Mouse (Mus musculus) cerebellum, adult 11-12 months (tissue): ENCODE measurements at regions not wholly inside any gene's neighbourhood (a gene's known extent, or its start where the extent isn't known, plus 50 kb on each side); places are given as distances from the start of the nearest gene placed in this dataset.
"Not testable (repeated sequence)": the region's sequence is repeated elsewhere in the genome, so short reads cannot be mapped to it uniquely, and the experiment has no call there.

ENCODE experiments used
- DNase-seq: peaks from one replicate; pipeline ENCODE4 v3.0.0; 2022

DNA sequence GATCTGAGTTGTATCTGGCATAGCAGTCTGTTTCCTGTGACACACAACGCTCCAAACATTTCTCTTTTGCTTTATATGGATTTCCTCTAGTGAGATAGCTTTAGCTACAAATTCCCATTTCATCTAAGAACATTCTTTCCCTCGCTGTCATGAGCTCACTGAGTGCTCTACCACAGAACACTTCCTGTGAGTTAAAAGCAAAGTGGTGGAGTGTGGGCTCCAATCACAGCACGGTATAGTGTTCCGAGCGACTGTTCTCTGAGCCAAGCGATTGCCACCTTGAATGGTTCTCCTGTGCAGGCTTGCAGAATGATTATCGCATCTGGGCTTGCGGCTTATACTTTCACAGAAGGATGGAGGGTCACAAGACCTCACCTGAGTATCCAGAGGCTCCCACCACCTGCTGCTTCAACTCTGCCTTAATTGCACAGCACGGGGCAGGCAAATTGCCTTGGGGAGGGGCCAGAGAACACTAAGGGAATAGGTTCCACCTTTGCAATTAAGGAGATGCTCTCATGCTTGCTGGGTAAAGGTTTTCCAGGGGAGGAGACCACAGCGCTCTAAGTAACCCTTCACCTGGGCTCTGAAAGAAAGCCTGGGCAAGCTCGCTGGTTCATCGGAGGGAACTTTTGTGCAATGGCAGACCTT, 477.7 kb downstream of the Zfp704 start:
- DNase-seq: no peak

DNA sequence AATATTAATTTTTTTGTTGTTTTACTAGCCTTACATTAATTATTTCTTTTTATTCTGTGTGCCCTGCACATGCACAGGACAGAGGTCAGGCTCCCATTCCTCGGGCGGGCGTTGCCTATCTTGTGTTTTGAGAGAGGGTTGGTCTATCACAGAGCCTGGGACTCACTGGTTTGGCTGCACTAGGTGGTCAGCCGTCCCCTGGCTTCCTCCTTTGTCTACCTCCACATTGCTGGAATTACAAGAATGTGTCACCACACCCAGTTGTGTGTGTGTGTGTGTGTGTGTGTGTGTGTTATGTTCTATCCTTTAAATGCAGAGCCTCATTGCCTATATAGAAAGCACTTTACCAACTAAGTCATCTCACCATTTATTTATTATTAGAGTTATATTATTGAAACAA, 478.5 kb downstream of the Zfp704 start:
- DNase-seq: no peak

DNA sequence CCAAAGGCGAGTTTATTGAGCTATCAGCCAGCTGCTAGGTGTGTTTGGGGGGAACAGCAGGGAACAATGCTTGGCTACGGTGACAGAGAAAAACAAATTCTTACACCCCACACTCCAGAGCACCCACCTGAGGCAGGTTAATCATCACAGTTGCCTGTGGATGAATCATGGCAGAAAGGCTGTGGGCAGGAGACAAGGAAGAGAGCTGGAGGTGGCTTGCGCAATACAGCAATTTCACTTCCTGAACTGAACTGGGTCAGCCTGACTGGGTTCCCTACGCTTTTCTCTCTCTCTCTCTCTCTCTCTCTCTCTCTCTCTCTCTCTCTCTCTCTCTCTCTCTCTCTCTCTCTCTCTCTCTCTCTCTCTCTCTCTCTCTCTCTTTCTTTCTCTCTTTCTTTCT, 481.5 kb downstream of the Zfp704 start:
- DNase-seq: no peak

DNA sequence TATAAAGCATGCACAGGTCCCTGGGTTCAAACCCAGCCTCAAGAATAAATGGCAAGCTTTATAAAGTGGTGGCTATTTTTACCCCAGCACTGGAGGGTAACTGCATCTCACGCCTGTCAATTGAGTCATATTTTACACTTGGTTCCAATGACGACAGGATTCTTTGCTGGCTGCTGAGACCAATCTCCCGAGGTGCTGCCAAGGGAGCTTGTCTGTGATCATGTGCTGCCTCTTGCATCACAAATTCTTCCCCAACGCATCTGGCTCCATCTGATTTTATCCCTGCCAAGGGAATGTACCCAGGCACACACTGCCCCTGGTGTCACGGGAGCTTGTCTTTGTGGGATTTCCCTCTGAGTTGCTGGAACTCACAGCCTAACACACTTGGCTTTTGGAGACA, 486.8 kb downstream of the Zfp704 start:
- no peak for DNase-seq

DNA sequence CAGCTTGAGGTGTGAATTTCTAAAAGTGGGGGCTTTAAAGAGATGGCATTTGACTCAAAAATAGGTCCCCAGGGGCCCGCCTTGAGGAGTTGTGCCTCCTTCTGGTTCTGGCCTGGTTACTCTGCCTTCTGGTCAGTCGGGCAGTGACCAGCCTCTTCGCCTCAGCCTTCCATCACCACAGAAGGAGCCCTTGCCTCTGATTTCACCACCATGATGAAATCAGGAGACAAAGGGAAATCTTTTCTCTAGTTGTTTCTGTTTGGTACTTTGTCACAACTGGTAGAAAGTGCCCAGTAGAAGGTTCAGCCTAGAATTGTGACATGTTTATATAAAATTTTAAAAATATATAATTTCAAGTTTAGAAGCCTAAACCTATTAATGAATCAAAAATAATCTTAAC, 492.0 kb downstream of the Zfp704 start:
- no peak for DNase-seq

DNA sequence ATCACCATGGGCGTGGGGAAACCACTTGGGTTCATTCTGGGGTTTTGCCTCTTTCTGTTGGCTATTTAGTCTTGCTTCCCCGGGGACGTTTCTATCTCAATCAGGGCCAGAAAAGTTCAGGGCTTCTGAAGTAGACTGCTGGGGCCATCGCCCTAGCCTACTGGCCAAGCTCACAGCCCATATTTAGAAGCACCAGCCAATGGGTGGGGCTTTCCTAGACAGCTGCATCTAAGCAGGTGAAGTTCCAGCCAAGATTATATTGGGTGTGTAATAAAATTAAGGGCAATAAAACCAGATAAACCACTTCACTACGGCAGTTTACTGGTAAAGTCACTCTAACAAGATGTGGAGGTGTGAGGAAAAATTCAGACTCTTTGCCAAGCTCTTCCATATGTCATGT, 496.5 kb downstream of the Zfp704 start:
- DNase-seq: no peak

DNA sequence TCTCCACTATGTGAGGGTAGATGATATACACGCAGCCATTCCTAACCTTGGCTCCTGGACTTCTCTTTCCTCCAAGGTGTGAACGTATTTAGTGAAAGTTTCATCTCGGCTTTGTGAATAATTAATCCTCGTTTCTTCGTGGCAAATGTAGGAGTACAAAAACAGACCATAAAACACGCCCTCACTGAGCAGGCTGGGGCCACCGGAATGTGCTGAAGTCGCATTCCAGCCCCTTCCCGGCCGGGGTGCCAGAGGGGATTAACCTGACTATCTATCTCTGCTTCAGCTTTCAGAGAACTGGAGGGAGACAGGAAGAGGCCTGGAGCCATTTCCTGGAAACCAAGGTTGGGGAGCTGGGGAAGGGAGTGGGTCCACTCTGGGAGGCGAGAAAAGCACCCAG, 499.1 kb downstream of the Zfp704 start:
- no peak for DNase-seq

DNA sequence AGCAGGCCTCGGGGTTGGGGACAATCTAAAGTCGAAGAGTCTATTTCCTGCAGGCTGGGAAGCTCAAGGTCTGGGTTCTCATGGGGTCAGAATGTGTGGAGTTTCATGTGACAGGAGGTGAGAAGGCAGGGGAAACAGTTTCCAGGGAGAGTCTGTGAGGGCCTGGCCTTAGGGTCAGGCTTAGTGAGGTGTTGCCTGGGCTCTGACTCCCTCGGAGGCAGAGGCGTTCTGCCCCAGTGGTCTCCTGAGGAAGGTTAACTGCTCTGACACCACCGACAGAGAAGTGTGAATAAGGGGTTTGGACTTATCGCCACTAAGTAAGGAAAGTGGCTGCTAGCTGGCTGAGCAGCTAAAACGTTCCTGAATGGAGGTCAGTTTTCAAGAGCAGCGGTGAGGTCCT, 499.9 kb downstream of the Zfp704 start:
- no peak for DNase-seq

DNA sequence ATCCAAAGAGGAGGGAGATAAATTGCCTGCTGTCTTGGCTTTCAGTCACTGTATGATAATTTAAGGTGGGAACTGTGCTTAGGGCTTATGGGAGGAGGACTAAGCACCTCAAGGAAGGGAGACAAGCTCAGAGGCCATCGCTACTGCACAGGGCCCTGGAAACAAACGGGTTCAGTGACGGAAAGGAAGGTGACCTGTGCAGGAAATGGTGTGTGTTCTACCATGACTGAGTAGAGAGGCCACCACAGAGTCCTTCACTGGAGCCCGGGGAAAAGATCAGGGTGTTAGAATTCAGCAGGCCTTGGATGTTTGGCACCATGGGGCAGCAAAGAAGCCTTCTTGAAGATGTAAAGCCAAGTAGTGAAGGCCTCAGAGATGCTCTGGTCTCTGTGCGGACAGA, 500.4 kb downstream of the Zfp704 start:
- no peak for DNase-seq

DNA sequence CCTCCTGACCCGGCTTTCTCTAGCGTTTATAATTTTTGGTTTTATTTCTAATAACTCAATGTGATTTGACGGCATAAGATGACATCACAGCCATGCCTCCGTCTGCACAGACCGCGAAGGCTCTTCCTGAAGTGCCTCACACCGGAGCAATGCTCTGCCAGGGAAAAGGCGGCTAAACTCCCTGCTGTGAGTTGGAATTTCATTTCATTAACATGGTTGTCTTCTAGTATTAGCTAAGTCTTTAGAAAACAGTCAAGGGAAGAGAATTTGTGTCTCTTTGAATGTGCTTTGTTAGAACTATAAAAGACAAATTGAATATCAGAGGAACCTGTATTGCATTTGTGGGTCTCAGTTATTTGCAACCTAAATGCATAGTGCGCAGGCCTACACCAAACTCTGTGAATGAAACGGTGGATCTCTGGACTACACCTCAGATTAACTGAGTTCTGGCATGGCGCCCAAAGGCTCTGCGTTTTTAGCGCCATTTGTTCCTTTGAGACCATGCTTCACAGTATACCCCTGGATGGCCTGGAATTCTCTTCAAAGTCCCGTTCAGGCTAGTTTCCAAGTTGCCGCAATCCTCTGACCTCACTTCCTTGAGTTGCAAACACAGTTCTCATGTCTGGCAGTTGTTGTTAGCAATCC, 502.0 kb downstream of the Zfp704 start:
- DNase-seq: no peak

DNA sequence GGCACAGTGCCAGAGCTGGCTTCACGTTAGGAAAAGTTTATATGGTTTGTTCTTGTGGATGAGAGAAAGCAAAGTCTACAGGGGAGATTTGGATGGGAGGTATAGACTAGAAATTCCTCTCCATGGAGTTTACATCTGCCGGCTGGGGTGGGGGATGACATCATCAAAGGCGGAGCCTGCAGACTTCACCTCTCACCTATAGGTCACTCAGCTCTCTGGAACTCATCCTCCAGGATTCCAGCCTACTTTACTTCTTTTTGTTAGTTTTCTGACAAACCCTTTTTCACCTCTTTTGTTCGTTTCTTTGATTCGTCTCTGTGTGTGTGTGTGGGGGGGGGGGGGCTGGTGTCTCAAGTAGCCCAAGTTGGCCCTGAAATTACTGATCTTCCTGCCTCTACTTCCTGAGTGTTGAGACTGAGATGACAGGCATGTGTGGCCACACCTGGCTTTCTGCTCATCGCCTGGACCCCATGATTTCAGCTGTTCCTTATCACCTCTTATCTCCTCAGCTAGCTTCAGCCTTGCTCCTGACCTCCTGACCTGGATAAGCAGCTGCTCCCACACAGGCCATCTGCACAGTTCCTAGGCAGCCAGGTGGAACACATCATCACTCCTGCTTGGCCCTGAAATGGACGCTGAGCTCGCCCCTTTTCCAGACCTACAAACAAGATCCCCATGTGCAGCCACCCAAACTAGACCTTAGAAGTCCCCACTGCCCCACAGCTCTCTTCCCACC, 504.5 kb downstream of the Zfp704 start:
- no peak for DNase-seq

DNA sequence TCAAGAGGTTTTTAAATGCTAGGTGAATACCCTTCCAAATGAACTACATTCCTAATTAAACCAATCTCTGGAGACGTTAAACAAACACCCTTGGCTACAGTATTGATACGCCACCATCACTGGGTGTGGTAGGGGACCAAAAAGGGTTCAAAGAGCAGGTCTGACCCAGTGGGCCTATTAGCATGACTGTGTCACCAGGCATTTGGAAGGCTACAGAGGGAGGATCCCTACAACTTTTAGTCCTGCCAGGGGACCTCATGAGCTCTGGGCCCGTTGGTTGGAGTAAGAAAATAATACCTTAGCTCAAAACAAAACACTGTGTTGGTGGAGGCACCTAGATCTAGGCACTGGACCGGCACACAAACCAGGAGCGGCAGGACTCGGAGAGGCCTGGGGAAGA, 506.4 kb downstream of the Zfp704 start:
- no peak for DNase-seq

DNA sequence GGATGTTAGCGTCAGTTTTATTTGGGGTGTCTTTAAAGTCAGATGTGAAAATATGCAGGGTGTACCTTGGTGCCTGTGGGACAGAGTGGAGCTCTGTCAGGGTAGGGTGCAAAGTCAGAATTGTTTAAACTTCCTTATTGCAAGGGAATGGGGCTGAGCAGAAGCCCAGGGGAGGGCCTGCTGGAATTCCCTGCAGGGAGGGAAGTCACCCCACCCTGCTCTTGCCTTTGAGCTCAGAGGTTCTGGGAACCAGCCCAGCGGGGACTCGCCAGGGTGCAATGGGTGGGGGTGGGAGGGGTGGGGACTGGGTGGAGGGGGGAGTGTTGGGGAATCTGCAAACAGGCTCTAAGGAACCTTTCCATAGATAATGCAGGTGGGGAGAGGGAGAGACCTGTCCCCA, 508.6 kb downstream of the Zfp704 start:
- no peak for DNase-seq

DNA sequence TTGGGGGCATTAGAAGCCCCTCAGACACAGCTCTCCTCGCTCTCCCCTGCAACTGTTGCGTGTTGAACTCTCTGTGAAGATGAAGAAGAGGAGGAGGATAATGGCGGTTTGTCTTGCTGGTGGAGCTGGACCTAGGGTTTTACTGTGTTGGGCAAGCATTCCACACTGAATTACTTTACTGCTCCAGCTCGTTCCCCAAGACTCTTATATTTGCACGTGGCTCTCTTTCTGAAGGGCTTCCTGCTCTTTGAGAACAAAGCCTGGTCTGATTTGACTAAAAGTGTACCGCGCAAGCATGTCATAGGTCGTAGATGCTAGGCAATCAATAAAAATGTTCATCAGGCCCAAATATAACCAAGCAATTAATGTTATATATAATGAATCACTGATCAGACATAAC, 509.1 kb downstream of the Zfp704 start:
- DNase-seq: no peak

DNA sequence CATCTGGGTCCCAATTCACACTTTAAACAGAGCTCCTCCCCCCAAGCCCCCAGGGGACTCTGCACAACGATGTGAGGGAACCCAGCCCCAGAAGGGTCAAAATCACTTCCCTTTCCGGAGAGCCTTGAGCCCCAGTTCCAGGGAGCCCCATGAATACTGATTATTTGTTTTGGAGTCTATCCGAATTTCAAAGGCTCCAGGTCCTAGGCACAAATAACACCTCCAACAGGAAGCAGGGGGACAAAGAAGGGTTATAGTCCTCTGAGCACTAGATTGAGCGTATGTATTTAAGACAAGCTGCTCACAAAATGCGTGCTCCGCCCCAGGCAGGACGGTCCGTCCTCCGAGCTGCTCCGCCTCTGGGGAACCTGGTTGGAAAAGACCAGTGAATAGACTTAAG, 511.4 kb downstream of the Zfp704 start:
- no peak for DNase-seq

DNA sequence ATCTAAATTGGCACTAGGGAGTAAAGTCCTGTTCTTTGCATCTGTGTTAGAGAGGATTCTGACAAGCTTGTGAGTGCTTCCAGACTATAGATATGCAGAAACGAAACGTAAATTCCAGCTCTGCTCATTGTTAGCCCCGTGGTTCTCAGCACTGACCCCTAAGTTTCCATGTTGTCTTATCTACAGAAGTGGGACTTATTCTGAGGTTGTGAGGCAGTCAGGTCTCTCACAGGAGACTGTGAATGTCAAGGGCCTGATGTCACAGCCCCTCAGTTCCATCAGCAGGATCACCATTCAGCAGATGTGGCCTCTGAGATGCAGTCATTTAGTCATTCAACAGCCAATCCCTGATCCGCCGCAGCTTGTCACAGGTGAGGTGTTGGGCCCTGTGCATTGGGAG, 525.8 kb downstream of the Zfp704 start:
- DNase-seq: no peak

DNA sequence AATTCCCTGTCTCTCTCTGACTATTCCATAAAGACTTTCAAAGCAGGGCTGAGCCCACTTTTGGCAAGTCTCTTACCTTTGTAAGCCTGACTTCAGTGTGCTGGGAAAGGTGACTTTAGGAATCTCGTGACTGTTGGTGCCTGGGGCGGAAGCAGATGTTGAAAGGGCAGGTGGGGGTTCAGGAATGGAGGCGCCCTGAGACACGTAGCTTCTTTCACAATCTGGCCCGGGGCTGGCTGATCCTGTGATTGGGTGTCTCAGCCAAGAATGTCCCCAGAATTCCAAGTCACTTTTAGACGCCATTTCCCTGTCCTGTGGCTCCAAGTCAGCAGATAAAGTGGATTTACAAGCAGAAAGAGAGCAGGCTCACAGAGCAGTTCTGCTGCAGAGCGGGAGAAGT, 527.8 kb downstream of the Zfp704 start:
- DNase-seq: no peak

DNA sequence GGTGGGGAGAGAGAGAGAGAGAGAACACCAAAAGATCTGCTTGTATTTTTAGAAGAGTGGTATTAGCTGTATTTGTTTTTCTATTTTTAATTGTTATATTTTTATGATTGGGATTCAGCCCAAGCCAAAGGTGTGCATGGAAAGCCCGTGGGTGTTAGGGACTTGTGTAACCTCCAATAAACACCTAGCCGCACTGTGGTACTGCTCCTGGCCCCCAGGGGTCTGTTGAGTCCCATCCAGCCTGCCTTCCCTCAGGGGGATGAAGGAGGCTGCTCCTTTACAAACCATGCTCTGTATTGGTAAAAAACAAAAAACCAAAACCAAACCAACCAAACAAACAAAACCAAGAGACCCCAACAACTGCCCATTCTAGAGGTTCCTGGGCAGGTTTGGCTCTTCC, 531.7 kb downstream of the Zfp704 start:
- DNase-seq: no peak

DNA sequence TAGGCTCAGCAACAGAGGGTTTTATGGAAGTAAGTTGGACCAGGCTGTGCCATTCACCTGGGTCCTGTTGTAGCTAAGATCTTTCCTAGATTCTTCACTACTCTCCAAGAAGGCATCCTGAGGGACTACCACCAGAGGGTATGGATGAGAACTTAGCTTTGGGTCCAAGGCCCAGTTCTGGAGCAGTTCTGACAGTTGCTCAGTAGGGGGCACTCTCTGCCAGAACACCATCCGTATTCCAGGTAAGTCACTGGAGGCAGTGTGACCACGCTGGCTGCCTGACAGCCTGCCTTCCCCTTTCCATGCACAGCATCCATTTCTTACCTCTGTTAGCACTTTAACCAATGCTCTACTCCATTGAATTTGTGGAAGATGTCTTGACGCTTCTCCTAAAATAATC, 533.2 kb downstream of the Zfp704 start:
- peak; percentile 29 for DNase-seq

DNA sequence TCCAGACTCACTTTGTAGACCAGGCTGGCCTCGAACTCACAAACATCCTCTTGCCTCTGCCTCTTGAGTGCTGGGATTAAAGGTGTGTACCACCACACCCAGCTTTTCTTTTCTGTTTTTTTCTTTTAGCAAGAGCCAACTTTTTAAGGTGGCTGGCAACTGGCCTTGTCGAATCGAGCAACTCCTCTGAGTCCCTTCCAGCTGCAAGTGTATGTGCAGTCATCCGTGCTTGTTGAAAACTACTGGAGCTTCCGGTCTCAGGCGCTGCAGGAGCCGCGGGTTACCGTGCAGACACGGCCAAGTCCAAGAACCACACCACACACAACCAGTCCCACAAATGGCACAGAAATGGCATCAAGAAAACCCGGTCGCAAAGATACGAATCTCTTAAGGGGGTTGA, 537.4 kb downstream of the Zfp704 start:
- DNase-seq: not testable (repeated sequence)

DNA sequence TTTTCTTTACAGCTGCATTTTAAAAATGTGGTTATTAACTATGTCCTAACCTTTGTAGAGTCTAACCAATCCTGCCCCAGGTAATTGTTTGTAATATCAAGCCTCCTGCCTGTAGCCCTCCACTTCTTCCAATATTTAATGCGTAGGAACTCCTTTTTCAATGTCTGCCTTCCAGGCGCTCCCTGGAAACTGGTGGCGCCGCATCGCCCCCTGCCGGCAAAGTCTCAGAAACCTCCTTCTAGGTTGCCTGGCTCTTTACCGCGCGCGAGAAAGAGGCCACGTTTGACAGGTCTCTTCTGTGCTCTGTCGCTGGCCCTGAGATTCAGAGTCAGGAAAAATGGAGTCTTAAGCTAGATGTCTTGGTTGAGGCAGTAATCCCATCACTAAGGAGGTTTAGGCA, 542.8 kb downstream of the Zfp704 start:
- peak; percentile 69 for DNase-seq

DNA sequence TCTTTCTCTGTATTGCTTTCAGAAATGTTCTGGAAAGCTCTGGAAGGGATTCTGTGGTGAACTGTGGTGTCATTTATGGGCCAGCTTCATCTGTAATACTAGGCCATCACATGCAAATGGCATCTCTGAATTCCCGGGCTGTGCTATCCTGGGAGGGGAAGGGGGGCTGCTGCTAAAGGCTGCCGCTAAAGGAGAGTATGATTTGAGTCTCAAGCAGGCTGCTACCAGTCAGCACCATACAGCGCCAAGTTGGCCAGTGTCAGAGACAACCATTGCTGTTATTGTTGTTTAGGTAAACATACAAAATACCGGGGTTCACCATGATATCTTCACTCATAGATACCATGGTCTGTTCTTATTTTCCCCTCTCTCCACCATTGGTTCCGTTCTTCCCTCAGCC, 543.5 kb downstream of the Zfp704 start:
- DNase-seq: no peak

DNA sequence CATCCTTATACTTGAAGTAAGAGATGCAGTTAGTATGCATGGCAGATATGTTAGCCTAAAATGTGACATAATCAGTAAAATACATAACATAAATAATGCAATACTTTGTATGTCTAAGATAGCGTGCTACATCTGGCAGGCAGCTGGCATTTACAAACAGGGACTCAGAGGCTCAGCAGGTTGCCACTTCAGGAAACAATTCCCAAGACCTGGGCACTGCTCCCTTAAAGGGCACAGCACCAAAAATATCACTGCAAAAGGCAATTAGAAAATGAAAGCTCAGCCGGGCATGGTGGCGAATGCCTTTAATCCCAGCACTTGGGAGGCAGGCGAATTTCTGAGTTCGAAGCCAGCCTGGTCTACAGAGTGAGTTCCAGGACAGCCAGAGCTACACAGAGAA, 544.0 kb downstream of the Zfp704 start:
- no peak for DNase-seq

DNA sequence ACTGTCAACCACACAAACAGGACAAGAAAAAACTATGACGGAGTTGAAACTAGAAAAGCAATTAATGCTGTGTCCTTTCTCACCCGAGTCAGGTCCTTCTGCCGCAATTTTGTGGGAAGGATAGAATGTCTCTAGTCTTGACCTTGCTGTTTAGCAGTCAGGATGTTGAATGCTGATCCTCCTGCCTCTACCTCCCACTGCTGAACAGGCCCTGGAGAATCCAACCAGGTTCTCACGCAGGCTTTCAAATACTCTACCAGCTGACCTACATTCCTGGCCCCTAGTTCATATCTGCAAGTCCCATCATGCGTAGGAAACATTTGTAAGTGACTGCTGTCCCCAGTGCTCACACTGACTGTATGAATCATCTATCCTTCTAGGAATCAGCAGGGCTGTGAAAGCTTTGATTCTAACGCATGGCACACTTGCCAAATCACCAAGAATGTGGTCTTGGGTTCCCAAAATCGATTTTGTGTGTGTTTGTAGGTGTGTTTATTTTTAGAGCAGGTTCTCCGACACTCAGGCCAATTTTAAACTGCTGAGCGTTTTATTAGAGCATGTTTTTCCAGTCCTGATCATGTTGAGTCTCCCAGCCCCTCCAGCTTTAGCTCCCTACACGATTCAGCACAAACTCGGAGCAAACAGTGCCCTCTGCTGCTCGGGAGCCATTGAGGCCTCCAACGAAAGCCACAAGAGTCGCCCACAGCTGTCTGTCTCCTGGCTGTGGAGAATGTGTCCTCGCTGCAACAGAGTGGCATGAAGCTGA, 545.4 kb downstream of the Zfp704 start:
- no peak for DNase-seq
